8 mouse cellular contexts compared by ENCODE assay signal in the genomic region with DNA sequence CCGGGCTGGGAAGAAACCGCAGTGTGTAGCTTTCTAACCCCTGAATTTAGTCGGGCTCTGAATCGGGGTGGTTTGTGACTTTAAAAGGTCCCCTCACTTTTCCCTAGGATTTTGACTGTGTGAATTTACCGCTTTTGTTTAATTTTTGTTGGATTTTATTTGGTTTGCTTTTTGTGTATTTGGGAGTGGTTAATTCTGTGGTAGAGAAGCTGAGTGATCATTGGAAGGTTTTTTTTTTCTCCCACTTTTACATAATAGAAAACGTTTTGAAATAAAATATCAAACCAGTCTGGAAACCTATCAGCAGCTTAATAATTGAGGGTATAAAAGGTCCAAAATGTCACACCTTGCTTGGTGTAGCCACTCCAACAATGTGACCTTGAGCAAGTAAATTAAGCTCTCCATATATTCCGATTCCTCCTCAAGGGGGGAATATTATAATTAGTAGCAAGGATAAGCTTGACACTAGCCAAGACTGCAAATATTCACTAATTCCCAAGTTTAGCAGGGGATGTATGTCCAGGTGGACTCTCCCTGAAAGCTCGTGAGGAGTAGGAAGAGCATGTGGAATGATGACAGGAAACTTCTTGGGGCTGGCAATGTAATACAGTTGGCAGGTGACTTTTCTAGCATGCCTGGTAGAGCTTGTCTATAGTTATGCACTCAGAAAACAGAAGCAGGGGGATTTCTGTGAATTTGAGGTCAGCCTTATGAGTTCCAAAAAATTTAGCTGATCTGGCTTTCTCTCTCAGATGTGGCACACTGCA. TPM values are rescaled to one million over a fixed set of nuclear protein-coding genes. Genes with fewer than 3 reads are reported as not detected.
DNase-seq lines count a peak whose midpoint lies in the region; ATAC-seq lines count a peak whose summit lies in the region.

No protein-coding gene starts in this region.

- peaks cover 14% of the 10 kb centered on the region for H3K4me1 ChIP-seq in lung, embryonic 16.5 days (replicated peaks; ENCODE audit: control insufficient read depth, insufficient read depth, low read length)
- peaks cover 22% of the 10 kb centered on the region for H3K4me1 ChIP-seq in embryonic facial prominence, embryonic 14.5 days (ENCODE audit: control insufficient read depth, insufficient read depth, low read length)
- H3K4me1 ChIP-seq in intestine, embryonic 16.5 days (ENCODE audit: control insufficient read depth, insufficient read depth, low read length) = peaks cover 11% of the 10 kb centered on the region
- peaks cover 28% of the 10 kb centered on the region for H3K4me1 ChIP-seq in neural tube, embryonic 15.5 days

- peak overlapping the region; percentile 84 for H3K9ac ChIP-seq in lung, embryonic 16.5 days (ENCODE audit: low read length)
- H3K9ac ChIP-seq in embryonic facial prominence, embryonic 14.5 days (ENCODE audit: low read depth, low read length) = peak overlapping the region; percentile 100
- H3K9ac ChIP-seq in intestine, embryonic 16.5 days (ENCODE audit: low read depth, low read length) = peak overlapping the region; percentile 83
- H3K9ac ChIP-seq in neural tube, embryonic 15.5 days (replicated peaks) = peak overlapping the region; percentile 69

- no peaks in the 10 kb centered on the region for H3K9me3 ChIP-seq in lung, embryonic 16.5 days (ENCODE audit: control insufficient read depth, low read length)
- H3K9me3 ChIP-seq in embryonic facial prominence, embryonic 14.5 days (ENCODE audit: control insufficient read depth, low read length) = no peaks in the 10 kb centered on the region
- no peaks in the 10 kb centered on the region for H3K9me3 ChIP-seq in intestine, embryonic 16.5 days (ENCODE audit: control insufficient read depth, low read length)
- H3K9me3 ChIP-seq in neural tube, embryonic 15.5 days (replicated peaks) = no peaks in the 10 kb centered on the region

- DNase-seq in lung, postnatal 10 days = no peak
- DNase-seq in embryonic facial prominence, embryonic 14.5 days (ENCODE audit: low spot score) = no peak
- no peak for DNase-seq in T-cell, adult 2 months (ENCODE audit: low spot score)
- no peak for DNase-seq in urinary bladder, adult 18-20 months (ENCODE audit: low spot score in 2 of 2)
- no peak for DNase-seq in testis, postnatal 14 days (ENCODE audit: low spot score)

- peaks cover 12% of the 10 kb centered on the region for H3K36me3 ChIP-seq in lung, embryonic 16.5 days (ENCODE audit: control insufficient read depth, insufficient read depth, low read length)
- H3K36me3 ChIP-seq in embryonic facial prominence, embryonic 14.5 days (ENCODE audit: control insufficient read depth, insufficient read depth, low read length) = peaks cover 31% of the 10 kb centered on the region
- H3K36me3 ChIP-seq in intestine, embryonic 16.5 days (ENCODE audit: control insufficient read depth, insufficient read depth, low read length) = peaks cover 2% of the 10 kb centered on the region; the same call in 1 of the 2 replicates
- peaks cover 11% of the 10 kb centered on the region for H3K36me3 ChIP-seq in neural tube, embryonic 15.5 days

- peak overlapping the region; percentile 69 for H3K4me3 ChIP-seq in lung, embryonic 16.5 days (ENCODE audit: low read length)
- H3K4me3 ChIP-seq in embryonic facial prominence, embryonic 14.5 days (ENCODE audit: low read depth, low read length) = peak overlapping the region; percentile 98
- peak overlapping the region; percentile 68 for H3K4me3 ChIP-seq in intestine, embryonic 16.5 days (ENCODE audit: low read length)
- peak overlapping the region; percentile 96 for H3K4me3 ChIP-seq in neural tube, embryonic 15.5 days (replicated peaks)

- peak overlapping the region; percentile 88 for H3K27ac ChIP-seq in lung, embryonic 16.5 days (ENCODE audit: low read length)
- H3K27ac ChIP-seq in embryonic facial prominence, embryonic 14.5 days (replicated peaks; ENCODE audit: low read depth, low read length) = peak overlapping the region; percentile 98
- H3K27ac ChIP-seq in intestine, embryonic 16.5 days (ENCODE audit: low read length) = peak overlapping the region; percentile 93
- H3K27ac ChIP-seq in neural tube, embryonic 15.5 days (replicated peaks) = peak overlapping the region; percentile 98

- no peak for ATAC-seq in lung, embryonic 16.5 days (ENCODE audit: low read depth)
- ATAC-seq in embryonic facial prominence, embryonic 14.5 days (ENCODE audit: low read depth) = no peak
- no peak; the same call in 1 of the 2 replicates for ATAC-seq in intestine, embryonic 16.5 days
- ATAC-seq in neural tube, embryonic 15.5 days (ENCODE audit: low FRiP score) = no peak

- peak overlapping the region; percentile 68 for H3K4me2 ChIP-seq in lung, embryonic 16.5 days (ENCODE audit: low read depth, low read length)
- peak overlapping the region; percentile 74 for H3K4me2 ChIP-seq in embryonic facial prominence, embryonic 14.5 days (ENCODE audit: low read depth, low read length)
- H3K4me2 ChIP-seq in intestine, embryonic 16.5 days (ENCODE audit: low read depth, low read length) = peak overlapping the region; percentile 64
- H3K4me2 ChIP-seq in neural tube, embryonic 15.5 days = peak overlapping the region; percentile 59

- WGBS in lung, embryonic 16.5 days = 11% methylated on average over 8 of the region's 8 CpGs
- 13% methylated on average over 8 of the region's 8 CpGs for WGBS in embryonic facial prominence, embryonic 14.5 days
- WGBS in intestine, embryonic 16.5 days = 10% methylated on average over 8 of the region's 8 CpGs
- WGBS in neural tube, embryonic 15.5 days = 8% methylated on average over 8 of the region's 8 CpGs

- H3K27me3 ChIP-seq in lung, embryonic 16.5 days (ENCODE audit: control insufficient read depth, insufficient read depth, low read depth, low read length) = no peaks in the 10 kb centered on the region
- H3K27me3 ChIP-seq in embryonic facial prominence, embryonic 14.5 days (replicated peaks; ENCODE audit: control insufficient read depth, insufficient read depth, low read length) = no peaks in the 10 kb centered on the region
- no peaks in the 10 kb centered on the region for H3K27me3 ChIP-seq in intestine, embryonic 16.5 days (replicated peaks; ENCODE audit: control insufficient read depth, insufficient read depth, low read length)
- H3K27me3 ChIP-seq in neural tube, embryonic 15.5 days (replicated peaks) = no peaks in the 10 kb centered on the region

RNA-seq across cellular contexts. Expression of a gene that starts 1.0 kb away (rescaled TPM):
- polyA plus RNA-seq in lung, embryonic 16.5 days (2015; fragmentation: Nextera tagmentation; extraction: Ambion mirVana) = 628 and 645 TPM in 2 replicates
- 561 and 619 TPM in 2 replicates for polyA plus RNA-seq in embryonic facial prominence, embryonic 14.5 days (2014; fragmentation: Nextera tagmentation; extraction: Ambion mirVana)
- polyA plus RNA-seq in intestine, embryonic 16.5 days (2015; fragmentation: Nextera tagmentation; extraction: Ambion mirVana) = 450 and 473 TPM in 2 replicates
- polyA plus RNA-seq in neural tube, embryonic 15.5 days (2015; fragmentation: Nextera tagmentation; extraction: Ambion mirVana) = 420 and 462 TPM in 2 replicates

RNA-seq across cellular contexts. Expression of a gene that starts 15.3 kb away (rescaled TPM):
- polyA plus RNA-seq in lung, embryonic 16.5 days (2015; fragmentation: Nextera tagmentation; extraction: Ambion mirVana) = 62.8 and 70.6 TPM in 2 replicates
- polyA plus RNA-seq in embryonic facial prominence, embryonic 14.5 days (2014; fragmentation: Nextera tagmentation; extraction: Ambion mirVana) = 69.8 and 76.1 TPM in 2 replicates
- 46.8 and 53.2 TPM in 2 replicates for polyA plus RNA-seq in intestine, embryonic 16.5 days (2015; fragmentation: Nextera tagmentation; extraction: Ambion mirVana)
- 122 and 130 TPM in 2 replicates for polyA plus RNA-seq in neural tube, embryonic 15.5 days (2015; fragmentation: Nextera tagmentation; extraction: Ambion mirVana)

RNA-seq across cellular contexts. Expression of a gene that starts 37.0 kb away (rescaled TPM):
- 41.0 and 43.6 TPM in 2 replicates for polyA plus RNA-seq in lung, embryonic 16.5 days (2015; fragmentation: Nextera tagmentation; extraction: Ambion mirVana)
- 36.0 and 40.8 TPM in 2 replicates for polyA plus RNA-seq in embryonic facial prominence, embryonic 14.5 days (2014; fragmentation: Nextera tagmentation; extraction: Ambion mirVana)
- 69.0 and 69.2 TPM in 2 replicates for polyA plus RNA-seq in intestine, embryonic 16.5 days (2015; fragmentation: Nextera tagmentation; extraction: Ambion mirVana)
- polyA plus RNA-seq in neural tube, embryonic 15.5 days (2015; fragmentation: Nextera tagmentation; extraction: Ambion mirVana) = 29.6 and 40.3 TPM in 2 replicates

RNA-seq across cellular contexts. Expression of a gene that starts 37.2 kb away (rescaled TPM):
- 338 and 368 TPM in 2 replicates for polyA plus RNA-seq in lung, embryonic 16.5 days (2015; fragmentation: Nextera tagmentation; extraction: Ambion mirVana)
- 411 and 416 TPM in 2 replicates for polyA plus RNA-seq in embryonic facial prominence, embryonic 14.5 days (2014; fragmentation: Nextera tagmentation; extraction: Ambion mirVana)
- polyA plus RNA-seq in intestine, embryonic 16.5 days (2015; fragmentation: Nextera tagmentation; extraction: Ambion mirVana) = 358 and 367 TPM in 2 replicates
- 444 and 463 TPM in 2 replicates for polyA plus RNA-seq in neural tube, embryonic 15.5 days (2015; fragmentation: Nextera tagmentation; extraction: Ambion mirVana)

RNA-seq across cellular contexts. Expression of a gene that starts 54.1 kb away (rescaled TPM):
- 20.7 and 21.4 TPM in 2 replicates for polyA plus RNA-seq in lung, embryonic 16.5 days (2015; fragmentation: Nextera tagmentation; extraction: Ambion mirVana)
- polyA plus RNA-seq in embryonic facial prominence, embryonic 14.5 days (2014; fragmentation: Nextera tagmentation; extraction: Ambion mirVana) = 10.6 and 15.7 TPM in 2 replicates
- polyA plus RNA-seq in intestine, embryonic 16.5 days (2015; fragmentation: Nextera tagmentation; extraction: Ambion mirVana) = 13.5 and 14.1 TPM in 2 replicates
- 11.0 and 12.1 TPM in 2 replicates for polyA plus RNA-seq in neural tube, embryonic 15.5 days (2015; fragmentation: Nextera tagmentation; extraction: Ambion mirVana)
